Mouse (Mus musculus) ovary, adult 18-20 months (tissue): ENCODE data around the gene Zdhhc24.

Experiments
- DNase-seq: peaks from one replicate; pipeline ENCODE4 v3.0.0; 2022; ENCODE audit warnings: low spot score, mixed read lengths

The Zdhhc24 gene

GRCm38 (mm10) chr19:4877785-4878184, 683 bp upstream of the Zdhhc24 start, which contains the start of gene Actn3:
Gene Actn3, minus strand, starts transcription at chr19:4877909.
- DNase-seq, result peak; percentile 54

GRCm38 (mm10) chr19:4879324-4879703, 846 bp downstream of the Zdhhc24 start:
- no peak for DNase-seq

GRCm38 (mm10) chr19:4883961-4884360, 5.5 kb downstream of the Zdhhc24 start:
- no peak for DNase-seq

- no peak for DNase-seq
Observed at GRCm38 (mm10) chr19:4889791-4890190, 11.3 kb downstream of the Zdhhc24 start.

GRCm38 (mm10) chr19:4891798-4892197, 13.3 kb downstream of the Zdhhc24 start:
- no peak for DNase-seq

GRCm38 (mm10) chr19:4896780-4897520, 18.5 kb downstream of the Zdhhc24 start:
- DNase-seq, result no peak

GRCm38 (mm10) chr19:4898972-4899371, 20.5 kb downstream of the Zdhhc24 start:
- no peak for DNase-seq

- no peak for DNase-seq
Observed at GRCm38 (mm10) chr19:4899888-4900287, 21.4 kb downstream of the Zdhhc24 start.

GRCm38 (mm10) chr19:4905979-4906794, 27.7 kb downstream of the Zdhhc24 start, which contains the start of gene Bbs1:
Gene Bbs1, minus strand, starts transcription at chr19:4906628.
- peak; percentile 43 for DNase-seq

- no peak for DNase-seq
Observed at GRCm38 (mm10) chr19:4908107-4908506, 29.6 kb downstream of the Zdhhc24 start.

GRCm38 (mm10) chr19:4909376-4909775, 30.9 kb downstream of the Zdhhc24 start:
- DNase-seq, result no peak

- no peak for DNase-seq
Observed at GRCm38 (mm10) chr19:4915924-4916603, 37.6 kb downstream of the Zdhhc24 start.

- DNase-seq, result no peak
Observed at GRCm38 (mm10) chr19:4916827-4917226, 38.4 kb downstream of the Zdhhc24 start.

GRCm38 (mm10) chr19:4919652-4920051, 41.2 kb downstream of the Zdhhc24 start:
- no peak for DNase-seq

- no peak for DNase-seq
Observed at GRCm38 (mm10) chr19:4925121-4925860, 46.8 kb downstream of the Zdhhc24 start.

- peak; percentile 98 for DNase-seq
Observed at GRCm38 (mm10) chr19:4927904-4928531, 49.5 kb downstream of the Zdhhc24 start, which contains the start of gene Dpp3. Gene Dpp3, minus strand, starts transcription at chr19:4928287.

- no peak for DNase-seq
Observed at GRCm38 (mm10) chr19:4928781-4929180, 50.3 kb downstream of the Zdhhc24 start.
